Mouse (Mus musculus) layer of hippocampus, adult 8-10 months (tissue): ENCODE measurements around the gene Garnl3. TPM values are rescaled to one million over a fixed set of nuclear protein-coding genes. Genes with fewer than 3 reads are reported as not detected.
"Not testable (repeated sequence)": the region's sequence is repeated elsewhere in the genome, so short reads cannot be mapped to it uniquely, and the experiment has no call there.

Source experiments
- DNase-seq, 2 experiments: peaks; one replicate each; pipeline ENCODE4 v3.0.0; 2022; ENCODE audit warnings: low spot score in 2 of 2
- total RNA-seq, 4 experiments: library from RNA; stranded (reverse); gene quantifications; 2 replicates each; pipeline ENCODE4 v1.2.4; 2022

Garnl3 gene
- total RNA-seq, 4 experiments from 2014 or later, result 36.0 to 49.4 (median 43.5) TPM

DNA sequence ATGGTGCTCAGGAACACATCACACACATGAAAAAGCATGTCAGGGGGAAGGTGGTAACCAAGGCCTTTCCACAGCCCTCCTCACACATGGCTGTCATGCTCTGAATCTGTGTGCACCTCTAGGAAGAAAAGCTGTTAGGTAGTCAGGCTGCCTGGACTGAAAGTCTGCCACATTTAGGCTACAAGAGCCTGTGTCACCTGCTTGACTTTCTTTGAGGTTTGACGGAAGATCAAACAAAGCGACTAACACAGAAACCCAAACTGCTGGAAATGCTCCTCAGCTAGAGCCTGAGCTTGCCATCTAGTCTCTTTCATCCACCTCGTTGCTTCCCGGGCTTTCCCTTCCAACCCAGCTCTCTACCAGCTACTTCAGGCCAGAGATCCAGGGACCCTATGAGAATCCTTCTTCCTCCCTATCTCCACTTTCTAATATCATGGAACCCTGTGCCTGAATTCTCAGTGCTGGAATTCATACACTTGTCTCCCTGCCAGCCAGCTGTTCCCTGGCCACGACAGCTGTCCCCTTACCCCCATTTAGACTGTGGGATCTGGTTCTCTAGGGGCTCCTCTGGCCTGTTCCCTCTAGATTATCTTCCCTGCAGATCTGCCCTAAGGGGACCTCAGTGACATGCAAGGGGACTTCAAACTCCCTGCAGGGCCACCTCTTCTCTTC is 98.9 kb downstream of the Garnl3 start:
- DNase-seq, result no peak

DNA sequence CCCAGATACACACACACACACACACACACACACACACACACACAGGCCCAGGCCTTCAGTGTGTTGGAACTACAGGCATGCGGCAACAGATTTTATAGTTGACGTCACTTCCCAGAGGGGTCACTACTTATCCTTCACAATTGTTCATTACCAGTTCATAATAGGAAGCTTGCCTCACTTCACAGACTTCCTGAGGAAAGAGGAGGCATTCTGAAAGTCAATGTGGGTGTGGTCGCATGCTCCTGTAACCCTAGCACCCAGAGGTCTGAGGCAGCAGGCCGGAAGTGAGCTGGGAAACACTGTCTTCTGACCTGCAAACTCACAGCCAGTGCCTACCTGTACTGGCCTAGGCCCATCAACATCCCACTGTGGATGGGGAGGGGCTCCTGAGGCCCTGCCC is 106.4 kb downstream of the Garnl3 start:
- DNase-seq, result no peak

DNA sequence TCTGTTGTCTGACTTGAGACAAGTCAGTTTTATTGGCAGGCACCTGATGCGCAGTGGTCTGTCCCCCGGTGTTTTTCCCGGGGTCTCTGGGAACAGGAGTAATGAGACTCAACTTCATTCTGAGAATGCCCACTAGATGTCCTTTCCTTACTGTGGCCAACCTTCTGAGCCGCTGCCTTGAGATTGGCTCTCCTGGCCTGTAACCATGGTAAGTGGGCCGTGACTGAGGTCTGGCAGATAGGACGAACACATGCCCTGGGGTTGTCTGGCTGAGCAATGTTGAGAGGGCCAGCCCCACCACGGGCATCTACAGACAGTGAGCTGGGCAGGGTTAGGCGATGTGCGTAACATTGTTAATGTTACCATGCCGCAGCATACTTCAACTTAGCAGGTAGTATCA is 106.9 kb downstream of the Garnl3 start:
- no peak for DNase-seq

DNA sequence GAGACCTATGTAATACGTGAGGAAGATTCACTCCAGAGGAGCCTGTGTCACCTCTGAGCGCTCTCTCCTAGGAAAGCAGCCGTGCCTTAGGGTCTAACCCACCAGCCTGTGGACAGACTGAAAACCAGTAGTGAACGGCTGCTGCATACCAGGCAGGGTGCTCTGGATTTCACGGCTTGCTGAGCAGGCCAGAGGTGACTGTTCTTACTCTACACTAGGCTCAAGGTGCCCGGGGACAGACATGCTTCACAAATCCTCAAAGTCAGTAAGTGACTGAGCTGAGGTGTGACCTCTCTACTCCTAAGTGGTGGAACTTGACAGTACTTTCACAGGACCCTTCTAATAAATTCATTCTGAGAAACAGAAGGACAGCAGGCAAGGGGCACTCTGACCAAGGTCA is 108.6 kb downstream of the Garnl3 start:
- DNase-seq, result no peak

DNA sequence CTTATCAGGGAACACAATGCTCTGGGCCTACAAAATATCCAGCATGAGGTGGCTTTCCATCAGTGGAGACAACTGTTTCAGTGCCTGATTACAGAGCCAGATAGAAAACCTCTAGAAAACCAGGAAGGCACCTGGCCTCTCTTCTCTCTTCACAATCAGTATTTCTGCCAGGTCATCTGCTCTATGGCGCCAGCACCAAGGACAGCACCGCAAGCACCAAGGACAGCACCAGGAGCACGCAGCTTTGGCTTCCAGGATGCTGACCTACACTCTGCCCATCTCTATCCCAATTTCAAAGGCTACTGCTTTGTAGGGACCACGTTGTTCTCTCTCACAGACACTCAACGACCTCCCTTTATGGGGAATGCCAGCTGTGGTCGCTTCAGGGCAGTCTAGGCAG is 113.4 kb downstream of the Garnl3 start:
- DNase-seq, result no peak

DNA sequence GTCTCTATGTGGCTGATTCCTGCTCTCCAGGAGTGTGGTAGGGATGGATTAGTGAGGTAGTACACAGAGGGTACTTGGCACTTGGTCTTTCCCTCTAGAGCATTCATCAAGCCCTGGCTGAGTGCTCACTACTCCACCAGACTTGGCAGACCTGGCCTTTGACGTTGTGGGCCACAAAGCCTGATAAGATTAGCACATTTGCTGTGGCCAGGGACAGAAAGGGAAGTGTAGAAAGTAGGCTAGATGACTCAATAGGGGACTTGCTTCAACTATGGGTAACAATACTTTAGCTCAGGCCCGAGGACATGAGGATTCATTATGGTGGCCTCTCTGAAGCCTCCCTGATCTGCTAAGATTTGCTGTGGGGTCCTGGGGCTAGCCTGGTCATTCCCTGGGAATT is 114.3 kb downstream of the Garnl3 start:
- DNase-seq, result no peak

DNA sequence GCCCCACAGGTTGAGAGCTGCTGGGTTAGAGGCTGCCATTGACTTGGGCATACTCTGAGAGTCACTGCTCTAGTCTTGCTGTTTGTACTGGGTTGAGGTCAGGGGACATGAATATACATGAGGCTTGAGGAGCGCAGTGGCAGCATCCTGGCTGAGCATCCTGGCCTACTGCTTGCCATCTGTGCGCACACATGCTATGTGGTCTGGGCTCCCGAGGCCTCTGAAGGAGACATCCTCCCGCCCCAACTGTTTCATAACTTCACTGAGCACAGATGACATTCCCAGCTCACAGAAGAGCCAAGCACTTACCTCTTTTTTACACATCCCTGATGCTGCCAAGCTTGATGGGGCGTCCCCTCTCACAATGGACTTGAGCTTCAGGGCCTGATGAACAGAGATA is 116.6 kb downstream of the Garnl3 start:
- peak; percentile 45 to 48 for DNase-seq

DNA sequence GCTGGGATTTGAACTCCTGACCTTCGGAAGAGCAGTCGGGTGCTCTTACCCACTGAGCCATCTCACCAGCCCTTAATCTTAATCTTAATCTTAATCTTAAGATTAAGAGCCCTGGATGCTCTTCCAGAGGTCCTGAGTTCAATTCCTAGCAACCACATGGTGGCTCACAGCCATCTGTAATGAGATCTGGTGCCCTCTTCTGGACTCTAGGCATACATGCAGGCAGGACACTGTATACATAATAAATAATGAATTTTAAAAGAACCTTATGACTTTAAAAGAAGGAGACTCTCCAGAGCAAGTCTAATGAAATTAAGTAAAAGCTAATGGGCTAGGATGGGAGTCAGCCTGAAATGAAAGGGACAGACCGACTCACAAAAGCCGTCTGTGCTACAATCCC is 122.4 kb downstream of the Garnl3 start:
- not testable (repeated sequence) for DNase-seq

DNA sequence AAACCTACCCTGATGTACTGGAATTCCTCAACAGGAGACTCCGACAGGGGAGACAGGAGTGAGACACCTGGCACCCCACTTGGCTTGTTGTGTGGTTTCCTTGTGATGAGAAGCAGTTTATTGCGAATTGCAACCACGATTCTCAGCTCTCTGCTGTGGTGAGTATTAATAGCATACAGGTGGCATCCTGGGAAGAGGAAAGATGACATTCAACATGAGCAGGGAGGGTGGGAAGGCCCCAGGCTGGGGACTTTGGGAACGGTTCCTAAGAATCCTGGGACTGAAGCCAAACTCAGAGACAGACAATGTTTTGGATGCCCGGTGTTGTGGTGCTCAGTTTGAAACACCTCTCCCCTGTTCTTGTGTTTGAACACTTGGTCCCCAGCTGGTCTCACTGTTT is 126.4 kb downstream of the Garnl3 start:
- no peak for DNase-seq

DNA sequence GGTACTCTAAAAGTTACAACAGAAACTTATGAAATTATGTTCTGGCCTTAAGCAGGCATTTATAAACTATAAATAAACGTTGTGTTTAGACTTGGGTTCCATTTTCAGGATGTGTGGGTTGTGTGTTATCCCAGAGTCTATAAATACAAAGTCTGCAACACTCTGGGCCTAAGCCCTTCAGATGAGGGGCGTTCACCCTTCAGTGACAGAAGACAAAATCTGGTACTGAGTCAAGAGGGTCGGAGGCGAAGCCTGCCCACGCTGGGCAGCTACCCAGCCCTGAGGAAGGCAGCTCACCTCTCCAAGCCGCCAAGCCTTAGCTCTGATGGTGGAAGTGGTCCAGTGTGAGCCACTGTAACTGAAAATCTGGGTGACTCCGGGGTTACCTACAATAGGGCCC is 129.3 kb downstream of the Garnl3 start:
- DNase-seq, result no peak

DNA sequence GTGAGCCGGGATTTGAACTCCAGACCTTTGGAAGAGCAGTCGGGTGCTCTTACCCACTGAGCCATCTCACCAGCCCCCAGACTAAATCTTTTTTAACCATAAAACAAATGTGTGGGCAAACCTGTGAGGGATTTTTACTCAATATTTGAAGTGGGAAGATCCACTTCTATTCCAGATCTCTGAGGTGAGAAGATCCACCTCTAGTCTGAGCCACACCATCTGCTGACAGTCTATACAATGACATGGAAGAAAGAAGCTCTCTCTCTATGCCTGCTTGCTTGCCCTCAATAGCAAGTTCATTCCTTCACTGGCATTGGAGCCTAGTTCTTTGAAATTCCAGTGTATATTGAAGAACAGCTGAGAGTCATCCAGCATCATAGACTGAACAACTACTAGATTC is 131.7 kb downstream of the Garnl3 start:
- DNase-seq, result no peak

DNA sequence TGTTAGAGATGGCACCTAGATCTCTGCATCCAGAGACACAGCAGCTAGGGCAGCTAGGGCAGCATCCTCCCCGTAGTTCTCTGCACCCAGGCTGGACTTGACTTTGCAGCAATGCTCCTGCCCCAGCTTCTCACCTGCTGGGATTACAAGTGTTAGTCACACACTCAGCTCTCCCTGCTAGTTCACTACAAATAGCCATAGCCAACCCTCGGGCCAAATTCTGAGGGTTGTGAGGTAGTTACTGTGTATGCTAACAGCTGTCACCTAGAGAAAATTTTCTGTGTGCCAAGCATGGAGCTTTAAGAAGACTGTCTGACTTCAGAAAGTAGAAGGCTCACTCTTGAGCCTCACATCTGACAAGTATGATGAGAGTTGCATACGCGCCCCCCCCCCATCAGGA is 133.7 kb downstream of the Garnl3 start:
- no peak for DNase-seq

DNA sequence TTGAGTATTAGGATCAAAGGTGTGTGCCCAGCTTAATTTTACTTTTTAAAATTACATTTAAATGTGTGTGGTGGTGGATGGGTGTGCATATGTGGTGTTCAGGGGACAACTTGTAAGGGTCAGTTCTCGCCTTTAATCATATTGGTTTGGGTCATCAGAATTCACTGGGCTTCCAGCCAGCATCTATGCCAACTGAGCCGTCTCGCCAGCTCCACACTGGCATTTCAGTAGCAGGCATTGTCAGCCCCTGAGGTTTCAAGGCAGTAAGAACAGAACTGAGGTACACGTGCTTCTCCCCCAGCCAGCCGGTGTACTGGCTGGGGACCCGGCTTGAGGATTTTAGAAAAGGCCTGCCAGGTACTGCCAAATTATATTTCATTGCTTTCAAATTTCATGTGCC is 134.4 kb downstream of the Garnl3 start:
- DNase-seq, result no peak

DNA sequence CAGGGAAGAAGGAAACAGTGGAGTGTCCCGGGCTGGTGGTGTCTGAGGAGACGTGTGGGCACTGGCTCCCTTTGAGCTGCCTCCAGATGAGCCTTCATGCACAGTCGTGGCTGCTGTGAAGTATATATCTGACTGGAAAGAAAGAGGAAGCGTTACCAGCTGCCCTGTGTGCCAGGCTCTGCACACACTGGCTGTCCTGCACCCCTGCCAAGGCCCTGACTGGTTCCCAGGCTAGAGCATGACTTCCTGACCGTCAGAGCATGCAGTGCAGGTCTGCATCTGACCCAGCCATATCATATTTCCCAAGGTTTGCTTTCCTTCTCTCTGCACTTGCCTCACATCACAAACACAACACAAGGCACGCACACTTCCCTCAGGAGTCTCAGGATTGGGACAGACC is 139.3 kb downstream of the Garnl3 start:
- DNase-seq, result no peak

DNA sequence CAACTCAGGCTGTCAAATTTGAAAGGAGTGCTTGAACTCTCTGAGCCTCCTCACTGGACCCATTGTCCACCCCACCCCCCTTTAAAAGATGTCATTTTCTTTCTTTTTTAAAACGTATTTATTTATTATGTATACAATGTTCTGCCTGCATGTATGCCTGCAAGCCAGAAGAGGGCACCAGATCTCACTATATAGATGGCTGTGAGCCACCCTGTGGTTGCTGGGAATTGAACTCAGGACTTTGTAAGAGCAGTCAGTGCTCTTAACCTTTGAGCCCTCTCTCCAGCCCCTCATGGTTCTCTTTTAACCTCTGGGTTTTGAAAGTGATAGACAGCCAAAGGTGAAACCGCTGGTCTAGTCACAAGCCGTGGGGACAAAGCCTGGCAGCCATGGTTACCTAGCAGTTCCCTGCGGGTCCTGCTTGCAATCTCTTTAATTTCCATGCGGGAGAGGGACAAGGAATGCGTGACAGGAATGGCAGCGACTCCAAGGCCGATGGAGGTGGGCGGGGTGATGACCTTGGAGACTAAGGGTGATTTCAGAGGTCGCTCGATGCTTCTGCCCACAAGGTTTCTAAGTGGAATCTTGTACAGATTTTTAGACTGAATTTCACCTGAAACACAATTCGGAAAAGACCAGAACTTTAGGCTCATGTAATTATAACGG is 141.2 kb downstream of the Garnl3 start:
- DNase-seq, result no peak

DNA sequence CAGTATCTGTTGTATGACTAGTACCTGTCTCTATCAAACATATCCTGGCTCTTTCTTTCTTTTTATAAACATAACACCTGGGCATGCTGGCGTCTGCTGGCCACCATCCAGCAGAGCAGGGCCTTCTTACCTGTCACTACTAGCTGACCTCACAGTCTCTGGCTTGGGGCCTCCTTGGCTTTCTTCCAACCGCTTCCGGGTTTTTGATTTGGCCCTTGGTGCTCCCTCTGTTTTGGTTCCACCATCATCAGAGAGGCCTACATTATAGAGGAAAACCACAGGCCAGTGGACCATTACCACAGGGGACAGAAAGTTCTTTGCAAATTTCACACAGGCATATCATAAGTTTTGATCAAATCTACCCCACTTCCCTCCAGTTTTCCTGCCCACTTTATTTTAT is 142.1 kb downstream of the Garnl3 start:
- DNase-seq, result no peak

DNA sequence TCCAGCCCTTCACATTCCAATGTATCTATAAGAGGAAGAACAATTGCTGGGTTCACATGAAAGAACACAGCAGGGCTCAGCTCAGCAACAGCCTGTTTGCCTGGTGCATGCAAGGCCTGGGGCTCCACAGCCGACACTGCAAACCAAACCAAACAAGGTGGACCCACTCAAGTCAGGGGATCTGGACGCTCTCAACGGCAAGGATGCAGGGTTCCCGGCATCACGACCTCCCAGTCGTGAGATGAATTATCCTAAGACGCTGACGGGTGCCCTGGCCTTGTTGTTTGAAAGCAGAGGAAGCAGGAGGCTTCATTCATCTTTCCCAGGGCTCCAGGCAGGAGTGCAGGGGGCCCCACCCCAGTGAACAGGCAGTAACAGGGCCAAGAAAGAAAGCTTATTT is 145.6 kb downstream of the Garnl3 start:
- DNase-seq, result no peak

DNA sequence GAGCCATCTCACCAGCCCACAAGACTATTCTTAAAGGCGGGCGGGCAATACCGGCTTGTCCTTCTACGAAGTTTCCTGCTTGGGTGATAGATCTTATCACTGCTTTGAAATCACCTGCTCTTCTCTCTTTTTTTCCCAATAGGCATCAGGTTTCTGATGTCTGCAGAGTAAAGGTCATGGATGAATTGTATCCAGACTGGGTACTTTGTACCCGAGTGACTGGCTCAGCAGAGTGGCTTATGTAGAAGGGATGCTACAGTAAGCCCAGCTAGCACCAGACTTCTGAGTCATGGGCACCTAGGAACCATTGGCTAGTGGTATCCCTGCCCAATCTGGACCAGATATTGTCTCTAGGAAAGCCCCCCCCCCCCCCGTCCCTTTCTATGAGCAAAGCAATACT is 147.8 kb downstream of the Garnl3 start:
- DNase-seq, result no peak

DNA sequence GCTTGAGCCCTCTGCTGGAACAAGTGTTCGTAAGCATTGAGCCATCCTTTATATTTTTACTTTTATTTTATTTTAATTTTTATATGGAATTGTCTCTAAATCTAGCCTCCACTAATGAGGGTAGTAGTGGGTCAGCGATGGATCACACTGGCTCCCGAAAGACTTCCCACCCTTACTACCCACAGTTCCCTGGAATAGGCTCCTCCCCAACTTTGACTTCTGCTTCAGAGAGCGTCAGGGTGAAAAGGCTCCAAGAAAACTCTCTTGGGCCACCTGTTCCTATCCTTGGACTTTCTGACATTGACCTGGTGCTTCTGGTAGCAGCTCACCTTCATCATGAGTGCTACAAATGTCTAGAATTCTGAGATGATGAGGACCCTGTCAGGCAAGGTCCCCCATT is 148.8 kb downstream of the Garnl3 start:
- no peak for DNase-seq

DNA sequence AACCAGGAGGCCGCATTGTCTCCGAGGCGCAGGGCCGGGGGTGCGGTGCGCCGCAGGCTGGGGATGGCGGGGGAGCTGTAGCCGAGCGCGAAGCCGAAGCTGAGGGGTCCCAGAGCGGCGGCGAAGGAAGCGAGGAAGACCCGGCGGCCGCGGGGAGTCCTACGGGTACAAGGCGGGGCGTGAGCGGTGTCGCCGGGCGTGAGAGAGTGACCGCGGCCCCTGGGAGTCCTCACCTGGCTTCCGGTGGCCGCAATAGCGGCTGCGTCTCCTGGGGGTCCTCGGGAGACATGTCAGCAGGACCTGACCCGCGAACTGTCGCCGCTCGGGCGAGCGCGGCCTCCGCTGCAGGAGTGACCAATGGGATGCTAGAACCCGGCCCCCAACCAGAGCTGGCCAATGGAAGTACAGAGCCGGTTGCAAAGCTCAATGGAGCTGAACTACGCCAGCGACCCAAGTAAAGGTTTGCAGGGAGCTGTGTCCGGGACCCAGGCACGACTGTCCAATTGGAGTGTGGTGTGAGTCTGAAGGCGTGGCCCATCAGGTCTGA is 149.7 kb downstream of the Garnl3 start, which contains the start of gene Slc2a8:
Gene Slc2a8 (minus strand): TSS at position 359 of the 547 bp plus-strand sequence.
- peak; percentile 93 for DNase-seq

DNA sequence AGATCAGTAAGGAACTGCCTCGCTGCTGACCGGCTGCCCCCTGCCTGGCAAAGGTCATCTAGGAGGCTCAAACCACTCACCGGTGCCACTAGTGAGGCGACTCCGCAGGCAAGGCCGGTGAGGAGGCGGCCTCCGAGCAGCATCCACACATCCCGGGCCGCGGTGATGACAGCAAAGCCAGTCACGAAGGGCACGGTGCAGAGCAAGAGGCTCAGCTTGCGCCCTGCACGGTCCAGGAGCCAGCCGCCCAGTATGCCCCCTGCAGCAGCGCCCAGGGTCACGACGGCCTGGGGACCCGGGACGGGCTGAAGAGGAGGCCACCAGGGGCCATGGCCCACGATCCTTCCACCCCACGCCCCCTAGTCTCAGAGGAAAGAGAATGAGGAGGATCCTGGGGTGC is 150.2 kb downstream of the Garnl3 start:
- no peak for DNase-seq

DNA sequence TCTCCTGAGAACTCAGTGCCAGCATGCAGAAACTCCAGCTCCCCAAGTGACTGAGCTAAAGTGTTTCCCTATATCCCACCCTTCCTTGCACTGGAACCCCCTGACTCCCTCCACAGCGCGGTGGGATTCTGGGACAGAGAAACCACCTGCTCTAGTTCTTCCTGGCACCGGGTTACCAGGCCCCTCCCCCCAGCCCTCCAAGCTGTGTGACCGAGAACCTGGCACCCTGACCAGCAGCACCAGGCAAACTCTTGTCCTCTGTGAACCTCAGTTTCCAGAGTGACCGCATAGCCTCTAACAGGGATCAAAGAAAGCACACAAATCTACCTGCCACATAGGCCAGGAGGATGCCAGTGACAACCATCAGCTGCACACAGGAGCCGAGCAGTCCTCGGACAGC is 151.8 kb downstream of the Garnl3 start:
- DNase-seq, result no peak

DNA sequence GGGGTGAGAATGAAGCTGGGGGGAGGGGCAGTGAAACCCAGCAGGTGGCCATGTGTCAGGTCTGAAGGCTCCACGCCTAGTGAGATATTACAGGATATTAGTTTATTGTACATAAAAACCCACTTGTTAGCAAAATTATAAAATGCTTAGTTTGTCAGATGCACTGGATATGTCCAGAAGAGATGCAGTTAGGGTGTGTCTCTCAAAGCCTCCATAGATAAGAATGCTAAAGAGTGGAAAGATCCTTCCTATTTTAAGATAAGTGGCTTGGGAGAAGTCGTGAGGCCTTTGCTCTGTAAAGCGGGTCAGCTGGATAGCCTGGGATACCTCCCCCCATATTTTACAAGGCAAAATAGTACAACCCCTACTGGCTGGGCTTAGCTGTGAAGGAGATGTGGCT is 152.8 kb downstream of the Garnl3 start:
- DNase-seq, result no peak
